Mouse (Mus musculus) liver, postnatal 0 days (tissue): ENCODE data around the gene Slc26a5.

ENCODE experiments used
- CTCF ChIP-seq: sonication (generic); IDR thresholded peaks from 2 replicates; pipeline ENCODE4 v1.5.1; 2016; ENCODE audit warnings: antibody characterized with exemption, low read depth
- EP300 ChIP-seq: IDR thresholded peaks from 2 replicates; pipeline ENCODE4 v1.6.1; 2016; ENCODE audit warnings: antibody characterized with exemption, low read depth, mild to moderate bottlenecking

DNA sequence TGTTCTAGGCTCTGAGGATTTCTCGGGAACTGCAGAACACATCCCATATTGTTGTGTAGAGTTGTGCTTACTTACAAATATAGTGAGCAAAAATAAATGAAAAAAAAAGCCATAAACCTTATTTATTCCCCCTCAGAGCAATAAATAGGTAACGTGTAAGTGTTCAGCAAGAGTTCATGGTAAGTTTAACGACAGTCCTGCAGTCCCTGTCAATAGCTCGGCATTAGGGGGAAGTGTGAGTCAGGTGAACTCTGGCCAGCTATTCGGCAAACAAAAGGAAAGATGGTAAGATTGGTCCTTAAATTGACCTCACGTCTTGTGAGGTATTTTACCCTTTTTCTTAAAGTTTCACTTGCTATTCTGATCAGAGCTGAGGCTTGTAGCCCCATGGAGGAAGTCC is 18.0 kb downstream of the Slc26a5 start:
- no peak for TF ChIP-seq CTCF
- no peak for TF ChIP-seq EP300
